Mouse (Mus musculus): Measurements from ENCODE around the gene Zfy1. TPM values are rescaled to one million over a fixed set of nuclear protein-coding genes. Genes with fewer than 3 reads are reported as not detected.

The Zfy1 gene
- polyA plus RNA-seq (2015; fragmentation: Nextera tagmentation; extraction: Ambion mirVana), result not detected in 2 replicates

GRCm38 (mm10) chrY:797309-797708 lies at the start of gene Zfy1:
Gene Zfy1, minus strand, starts transcription at chrY:797409.

GRCm38 (mm10) chrY:818396-818795 lies 21.2 kb upstream of the Zfy1 start, which contains the start of gene Uba1y:
Gene Uba1y, plus strand, starts transcription at chrY:818649.

Other genes starting within 250 kb of the Zfy1 start
- gene Uba1y, start 21.2 kb upstream of the Zfy1 start, polyA plus RNA-seq (2015; fragmentation: Nextera tagmentation; extraction: Ambion mirVana), result not detected in 2 replicates
- 6.5 and 7.1 TPM in 2 replicates for gene Kdm5d, start 100.4 kb upstream of the Zfy1 start, polyA plus RNA-seq (2015; fragmentation: Nextera tagmentation; extraction: Ambion mirVana)
- gene Eif2s3y, start 213.1 kb upstream of the Zfy1 start, polyA plus RNA-seq (2015; fragmentation: Nextera tagmentation; extraction: Ambion mirVana), result 56.5 and 62.9 TPM in 2 replicates